Mouse (Mus musculus) kidney, postnatal 14 days (tissue): Measurements from ENCODE around the gene Ipo4.
A peak's percentile ranks its signal among the peaks of the same experiment; 100 is the strongest.

Source experiments
- DNase-seq: peaks from one replicate; pipeline ENCODE4 v3.0.0; 2022; ENCODE audit warnings: mixed read lengths

Ipo4 gene

GRCm38 (mm10) chr14:55635523-55636007 lies at the start of gene Ipo4:
Ipo4 (minus strand) TSS chr14:55635957.
- DNase-seq, result peak; percentile 92

- no peak for DNase-seq
These were observed 46.3 kb upstream of the Ipo4 start for GRCm38 (mm10) chr14:55682118-55682493.

GRCm38 (mm10) chr14:55681160-55682117 lies 45.7 kb upstream of the Ipo4 start, which contains the start of gene Tinf2:
Tinf2 (minus strand) TSS chr14:55681820.
- DNase-seq, result peak; percentile 96

GRCm38 (mm10) chr14:55677615-55678014 lies 41.9 kb upstream of the Ipo4 start:
- DNase-seq, result no peak

GRCm38 (mm10) chr14:55672741-55673060 lies 36.9 kb upstream of the Ipo4 start:
- no peak for DNase-seq

- peak; percentile 95 for DNase-seq
These were observed 36.3 kb upstream of the Ipo4 start, which contains the start of the genes Gmpr2 and Nedd8 for GRCm38 (mm10) chr14:55671833-55672740. Gmpr2 (plus strand) TSS chr14:55671941. Nedd8 (minus strand) TSS chr14:55672124.

GRCm38 (mm10) chr14:55671486-55671832 lies 35.7 kb upstream of the Ipo4 start:
- no peak for DNase-seq

- no peak for DNase-seq
These were observed 24.9 kb upstream of the Ipo4 start for GRCm38 (mm10) chr14:55660636-55661035.

GRCm38 (mm10) chr14:55659960-55660573 lies 24.3 kb upstream of the Ipo4 start, which contains the start of gene Mdp1:
Mdp1 (minus strand) TSS chr14:55660508.
- DNase-seq, result peak; percentile 85

- peak; percentile 43 for DNase-seq
These were observed 22.3 kb upstream of the Ipo4 start for GRCm38 (mm10) chr14:55658011-55658410.

- DNase-seq, result no peak
These were observed 21.2 kb upstream of the Ipo4 start for GRCm38 (mm10) chr14:55656935-55657334.

GRCm38 (mm10) chr14:55651528-55651927 lies 15.8 kb upstream of the Ipo4 start:
- DNase-seq, result no peak

- DNase-seq, result no peak
These were observed 14.1 kb upstream of the Ipo4 start, which contains the start of gene Tssk4 for GRCm38 (mm10) chr14:55649884-55650283. Tssk4 (plus strand) TSS chr14:55650184.

GRCm38 (mm10) chr14:55644261-55644888 lies 8.6 kb upstream of the Ipo4 start:
- peak; percentile 25 for DNase-seq

GRCm38 (mm10) chr14:55643060-55643907 lies 7.5 kb upstream of the Ipo4 start, which contains the start of gene Tm9sf1:
Tm9sf1 (minus strand) TSS chr14:55643806.
- DNase-seq, result peak; percentile 91

GRCm38 (mm10) chr14:55642679-55643059 lies 6.9 kb upstream of the Ipo4 start:
- no peak for DNase-seq

GRCm38 (mm10) chr14:55641291-55641690 lies 5.5 kb upstream of the Ipo4 start:
- no peak for DNase-seq

GRCm38 (mm10) chr14:55640816-55641215 lies 5.1 kb upstream of the Ipo4 start:
- no peak for DNase-seq

- no peak for DNase-seq
These were observed 2.0 kb upstream of the Ipo4 start, which contains the start of gene Gm49378 for GRCm38 (mm10) chr14:55637795-55638194. Gm49378 (minus strand) TSS chr14:55637895.

- DNase-seq, result no peak
These were observed 759 bp downstream of the Ipo4 start for GRCm38 (mm10) chr14:55634874-55635522.
